Mouse (Mus musculus) heart, embryonic 11.5 days (tissue): ENCODE data around the gene Ankrd22. TPM values are rescaled to one million over a fixed set of nuclear protein-coding genes. Genes with fewer than 3 reads are reported as not detected.

Experiments
- ATAC-seq: fragments of 200-750 bp; cut with Nextera tagmentation; replicated peaks from 2 replicates; pipeline ENCODE4 v1.8.0; 2017; ENCODE audit warnings: moderate library complexity; ENCODE audit not compliant: insufficient number of reproducible peaks, low FRiP score, low TSS enrichment
- H3K27ac ChIP-seq: fragments of 300-500 bp; sonication (generic); 2 replicates; pipeline ENCODE4 v1.5.1; 2014; ENCODE audit warnings: mild to moderate bottlenecking, low read depth, low read length
- H3K27me3 ChIP-seq: fragments of 300-500 bp; sonication (generic); 2 replicates; pipeline ENCODE4 v1.6.1; 2014; ENCODE audit warnings: mild to moderate bottlenecking, low read length, mixed read lengths; ENCODE audit not compliant: control insufficient read depth, insufficient read depth
- H3K36me3 ChIP-seq: fragments of 300-500 bp; sonication (generic); 2 replicates; pipeline ENCODE4 v1.6.1; 2014; ENCODE audit warnings: mild to moderate bottlenecking, low read length, moderate library complexity, mixed read lengths; ENCODE audit not compliant: control insufficient read depth, insufficient read depth
- H3K4me1 ChIP-seq: fragments of 300-500 bp; sonication (generic); 2 replicates; pipeline ENCODE4 v1.6.1; 2014; ENCODE audit warnings: low read length; ENCODE audit not compliant: control insufficient read depth, insufficient read depth
- H3K4me2 ChIP-seq: fragments of 300-500 bp; sonication (generic); 2 replicates; pipeline ENCODE4 v1.6.1; 2014; ENCODE audit warnings: mild to moderate bottlenecking, moderate library complexity
- H3K4me3 ChIP-seq: fragments of 300-500 bp; sonication (generic); 2 replicates; pipeline ENCODE4 v1.5.1; 2014; ENCODE audit warnings: low read depth, low read length
- H3K9ac ChIP-seq: fragments of 300-500 bp; sonication (generic); 2 replicates; pipeline ENCODE4 v1.6.1; 2014; ENCODE audit warnings: mild to moderate bottlenecking, low read depth, low read length, moderate library complexity
- H3K9me3 ChIP-seq: fragments of 300-500 bp; sonication (generic); replicated peaks from 2 replicates; pipeline ENCODE4 v1.6.1; 2016; ENCODE audit warnings: low read length; ENCODE audit not compliant: control insufficient read depth
- WGBS: fragments of 180-500 bp; shearing (Covaris S2); extraction: QIAGEN DNeasy Blood & Tissue Kit; methylation state at CpG from one replicate; pipeline ENCODE4 v1.1.7; 2014; ENCODE audit not compliant: insufficient replicate concordance; 5-methylcytosine and 5-hydroxymethylcytosine counted together
- polyA plus RNA-seq: library from polyadenylated mRNA; unstranded; fragments of >200 nt; fragmentation: Nextera tagmentation; extraction: Ambion mirVana; gene quantifications from 2 replicates; pipeline ENCODE4 v1.2.1, GENCODE M21; 2014

Ankrd22 gene
- polyA plus RNA-seq: not detected in 2 replicates

DNA sequence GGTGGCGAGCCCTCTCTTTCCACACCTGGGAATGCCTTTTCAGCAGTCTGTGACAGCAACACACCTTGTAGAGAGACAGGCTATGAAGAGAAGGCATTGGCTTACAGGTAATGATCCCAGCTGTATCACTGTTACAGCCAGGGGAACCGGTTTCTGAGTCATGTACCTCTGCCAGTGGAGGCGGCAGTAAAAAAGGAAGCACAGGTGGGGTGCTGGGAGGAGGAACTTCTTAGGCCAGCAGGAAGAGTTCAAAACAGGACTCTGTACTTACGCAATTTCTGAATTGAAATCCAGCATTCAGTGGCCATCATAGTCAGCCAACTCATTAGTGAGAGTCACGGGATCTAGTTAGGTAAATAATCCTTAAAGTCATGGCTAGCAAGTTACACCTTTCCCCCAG, at the start of gene Ankrd22:
Ankrd22 (minus strand) TSS at position 163 of the 400 bp plus-strand sequence.
- ATAC-seq: no peak
- H3K9ac ChIP-seq: no peak within 1 kb of the TSS
- H3K4me2 ChIP-seq: no peak within 1 kb of the TSS
- no peaks in the 10 kb centered on the region for H3K36me3 ChIP-seq
- H3K4me3 ChIP-seq: no peak within 1 kb of the TSS
- H3K4me1 ChIP-seq: no peaks in the 10 kb centered on the region
- 75% methylated on average over 5 of the region's 5 CpGs for WGBS
- H3K27me3 ChIP-seq: no peaks in the 10 kb centered on the region
- H3K27ac ChIP-seq: no peak within 1 kb of the TSS
- no peaks in the 10 kb centered on the region for H3K9me3 ChIP-seq

DNA sequence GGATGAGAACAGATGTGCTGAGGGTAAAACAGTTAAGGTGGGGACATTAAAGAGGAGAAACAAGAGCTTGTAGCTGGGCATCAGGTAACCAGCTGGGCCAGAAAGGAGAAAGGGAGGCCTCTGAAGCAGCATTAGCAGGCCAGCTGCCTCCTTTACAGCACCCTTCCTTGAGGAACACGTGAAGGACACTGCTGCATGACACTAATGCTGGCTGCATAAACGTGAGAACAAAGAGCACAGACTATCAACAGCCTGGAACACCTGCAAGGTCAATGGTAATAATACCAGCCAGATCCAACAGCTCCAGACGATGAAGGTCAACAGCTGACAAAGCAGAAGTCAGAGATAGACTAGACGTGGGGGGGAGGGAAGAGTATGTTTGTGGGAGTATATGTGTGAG, 48.3 kb upstream of the Ankrd22 start:
- no peak overlapping the region for H3K4me2 ChIP-seq
- H3K27me3 ChIP-seq: no peaks in the 10 kb centered on the region
- H3K36me3 ChIP-seq: no peaks in the 10 kb centered on the region
- H3K4me1 ChIP-seq: no peaks in the 10 kb centered on the region
- H3K27ac ChIP-seq: no peak overlapping the region
- H3K9ac ChIP-seq: no peak overlapping the region
- ATAC-seq: no peak
- H3K9me3 ChIP-seq: no peaks in the 10 kb centered on the region
- WGBS: 51% methylated on average over 4 of the region's 4 CpGs
- H3K4me3 ChIP-seq: no peak overlapping the region

DNA sequence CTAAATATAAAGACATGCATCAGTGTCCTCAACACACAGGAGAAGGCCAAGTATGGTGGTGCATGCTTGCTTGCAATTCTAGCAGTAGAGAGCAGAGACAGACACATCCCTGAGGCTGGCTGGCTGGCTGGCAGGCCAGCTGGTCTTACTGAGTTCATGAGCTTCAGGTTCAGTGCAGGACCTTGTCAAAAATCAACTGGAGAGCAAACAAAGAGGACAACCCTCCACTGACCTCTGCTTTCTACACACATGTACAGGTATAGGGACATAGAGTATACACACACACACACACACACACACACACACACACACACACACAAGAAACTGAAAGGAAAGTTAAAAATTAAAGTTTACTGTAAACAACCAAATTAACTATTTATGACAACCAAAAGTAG, 47.4 kb upstream of the Ankrd22 start:
- no peaks in the 10 kb centered on the region for H3K4me1 ChIP-seq
- ATAC-seq: no peak
- H3K27me3 ChIP-seq: no peaks in the 10 kb centered on the region
- no peak overlapping the region for H3K4me3 ChIP-seq
- H3K27ac ChIP-seq: no peak overlapping the region
- no peak overlapping the region for H3K9ac ChIP-seq
- no peaks in the 10 kb centered on the region for H3K36me3 ChIP-seq
- no peak overlapping the region for H3K4me2 ChIP-seq
- no peaks in the 10 kb centered on the region for H3K9me3 ChIP-seq

DNA sequence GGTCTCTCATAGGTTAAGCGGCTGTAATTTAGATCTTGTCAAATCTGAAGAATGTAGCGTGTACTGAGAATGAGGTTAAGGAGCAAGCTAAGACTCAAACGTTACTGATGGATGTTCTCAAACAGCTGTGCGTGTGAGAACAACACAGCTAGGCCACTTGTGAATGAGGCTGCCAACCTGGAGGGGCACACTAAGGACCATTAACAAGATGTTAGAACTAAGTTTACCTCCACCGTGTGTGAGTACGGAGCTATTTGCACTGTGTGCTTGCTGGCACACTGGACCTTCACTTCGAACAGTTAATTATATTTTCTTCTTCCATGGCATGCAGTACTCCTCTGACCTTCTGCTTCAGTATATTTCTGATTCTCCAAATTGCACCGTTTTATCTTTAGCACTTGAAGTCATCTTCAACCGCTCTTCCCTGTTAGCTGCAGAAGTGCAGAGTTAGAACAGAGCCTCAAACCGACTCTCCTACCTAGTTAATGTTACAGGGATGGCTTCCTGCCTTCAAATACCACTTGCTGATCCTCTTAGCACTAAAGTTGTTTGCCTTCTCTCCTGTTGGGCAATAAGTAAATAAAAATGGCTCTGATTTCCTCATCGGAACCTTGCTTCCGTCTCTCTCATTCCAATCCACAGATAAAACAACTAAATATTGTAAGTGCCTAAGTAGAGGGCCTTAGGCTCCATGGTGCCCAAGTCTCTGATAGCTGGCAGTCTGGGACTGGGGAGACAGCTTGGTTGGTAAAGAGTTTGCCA, 46.8 kb upstream of the Ankrd22 start:
- H3K4me3 ChIP-seq: no peak overlapping the region
- no peaks in the 10 kb centered on the region for H3K36me3 ChIP-seq
- H3K27ac ChIP-seq: no peak overlapping the region
- ATAC-seq: no peak
- H3K4me2 ChIP-seq: no peak overlapping the region
- no peak overlapping the region for H3K9ac ChIP-seq
- H3K4me1 ChIP-seq: no peaks in the 10 kb centered on the region
- H3K27me3 ChIP-seq: no peaks in the 10 kb centered on the region
- WGBS: 78% methylated on average over 12 of the region's 12 CpGs
- no peaks in the 10 kb centered on the region for H3K9me3 ChIP-seq

DNA sequence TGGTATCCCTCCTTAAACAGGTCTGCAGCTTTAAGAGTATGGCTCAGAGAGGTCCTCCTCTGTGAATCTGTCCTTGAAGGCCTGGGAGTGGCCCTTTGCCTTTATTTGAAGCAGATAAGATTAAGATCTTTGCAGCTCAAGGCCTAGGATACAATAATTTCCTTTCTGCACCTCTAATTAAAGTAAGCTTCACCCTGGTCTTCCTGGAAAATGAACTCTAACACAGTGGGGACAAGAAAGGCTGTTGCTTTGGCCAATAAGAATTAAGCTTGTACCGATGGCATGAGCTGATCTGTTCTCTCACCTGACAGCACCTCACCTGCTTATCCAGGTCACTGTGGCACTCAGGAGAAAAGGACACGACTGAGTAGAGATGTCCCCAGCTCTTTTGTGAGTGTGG, 45.0 kb upstream of the Ankrd22 start:
- H3K9ac ChIP-seq: no peak overlapping the region
- H3K9me3 ChIP-seq: no peaks in the 10 kb centered on the region
- WGBS: 52% methylated on average over 2 of the region's 2 CpGs
- H3K36me3 ChIP-seq: no peaks in the 10 kb centered on the region
- no peaks in the 10 kb centered on the region for H3K4me1 ChIP-seq
- no peaks in the 10 kb centered on the region for H3K27me3 ChIP-seq
- H3K4me3 ChIP-seq: no peak overlapping the region
- no peak for ATAC-seq
- H3K27ac ChIP-seq: no peak overlapping the region
- H3K4me2 ChIP-seq: no peak overlapping the region

DNA sequence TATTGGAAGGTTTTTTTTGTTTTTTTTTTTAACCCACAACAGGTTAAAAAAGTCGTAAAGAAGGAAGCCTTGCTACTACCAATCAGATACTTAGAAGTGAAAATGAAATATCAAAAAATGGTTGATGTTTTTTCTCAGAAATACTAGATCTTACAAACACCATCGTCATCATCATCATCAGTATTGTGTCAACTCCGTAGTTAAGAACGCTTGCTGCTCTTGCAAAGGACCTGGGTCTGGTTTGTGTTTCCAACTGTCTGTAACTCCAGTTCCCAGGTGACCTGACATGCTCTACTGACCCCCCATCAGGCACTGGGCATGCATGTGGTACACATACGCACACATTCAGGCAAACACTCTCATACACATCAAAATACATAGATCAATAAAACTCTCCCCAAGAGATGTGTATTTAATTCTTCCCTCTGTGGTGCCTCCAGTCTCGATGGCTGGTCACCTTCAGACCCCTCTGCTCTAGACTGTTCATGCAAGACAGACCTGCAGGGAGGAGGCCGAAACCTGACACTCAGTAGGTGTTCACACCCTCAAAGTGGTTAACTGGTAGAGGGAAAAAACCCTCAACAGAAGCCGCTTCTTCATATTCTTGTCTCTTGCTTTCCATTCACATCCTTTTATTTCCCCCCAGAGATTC, 44.2 kb upstream of the Ankrd22 start:
- Histone ChIP-seq H3K4me3 (no peak overlapping the region), H3K4me1 (no peaks in the 10 kb centered on the region), H3K9ac (no peak overlapping the region), H3K27ac (no peak overlapping the region), H3K27me3 (no peaks in the 10 kb centered on the region), H3K4me2 (no peak overlapping the region), H3K9me3 (no peaks in the 10 kb centered on the region), H3K36me3 (no peaks in the 10 kb centered on the region)
- ATAC-seq: no peak
- WGBS: 78% methylated on average over 8 of the region's 8 CpGs

DNA sequence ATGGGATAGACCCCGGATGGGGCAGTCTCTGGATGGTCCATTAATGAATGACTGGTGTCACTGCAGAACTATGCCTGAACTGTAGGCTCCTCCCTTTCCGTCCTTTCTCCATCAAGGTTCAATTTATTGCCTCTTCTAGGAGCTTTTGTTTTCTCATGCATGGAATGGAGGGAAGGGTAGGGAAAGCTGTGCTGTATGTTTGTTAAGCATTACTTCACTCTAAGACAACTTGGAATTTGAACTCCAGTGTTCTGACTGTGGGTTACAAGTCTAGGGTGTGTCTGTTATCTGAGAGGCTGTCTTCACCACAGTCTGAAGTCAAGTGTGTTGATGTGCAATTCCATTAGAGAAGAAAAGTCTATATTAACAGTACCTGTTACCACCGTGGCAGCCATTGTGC, 43.2 kb upstream of the Ankrd22 start:
- Histone ChIP-seq H3K27ac (no peak overlapping the region), H3K4me3 (no peak overlapping the region), H3K4me1 (no peaks in the 10 kb centered on the region), H3K9ac (no peak overlapping the region), H3K27me3 (no peaks in the 10 kb centered on the region), H3K4me2 (no peak overlapping the region), H3K9me3 (no peaks in the 10 kb centered on the region), H3K36me3 (no peaks in the 10 kb centered on the region)
- ATAC-seq: no peak
- 59% methylated on average over 3 of the region's 3 CpGs for WGBS

DNA sequence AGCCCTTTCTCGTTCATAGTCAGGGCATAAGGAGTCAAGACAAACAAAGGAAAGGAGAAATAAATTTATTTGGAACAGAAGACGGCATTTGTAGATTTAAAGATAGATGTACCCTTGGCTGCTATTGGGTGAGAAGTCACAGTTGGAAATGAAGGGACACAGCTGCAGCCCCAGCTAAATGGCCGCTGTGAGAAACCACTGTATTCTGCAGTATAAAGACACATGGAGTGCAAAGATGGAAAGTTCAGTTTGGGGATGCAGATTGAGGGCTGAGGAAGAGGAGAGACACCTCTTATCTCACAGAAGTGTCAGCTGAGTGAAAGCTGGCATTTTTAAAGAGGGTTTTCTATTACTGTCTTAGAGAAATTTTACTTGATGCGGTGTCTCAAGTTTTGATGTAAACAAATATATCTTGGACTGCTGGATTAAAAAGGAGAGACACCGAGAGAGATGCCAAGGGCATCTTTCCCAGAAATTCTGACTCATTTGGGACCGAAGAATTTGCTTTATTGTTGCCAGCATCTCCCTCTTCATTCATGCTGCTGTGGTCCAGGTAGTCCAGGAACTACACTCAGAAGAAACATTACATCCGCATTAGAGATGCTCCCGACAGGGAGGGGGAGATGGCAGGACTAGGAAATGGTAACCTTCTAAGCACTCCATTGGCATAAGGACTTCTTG, 41.0 kb upstream of the Ankrd22 start:
- Histone ChIP-seq H3K4me1 (no peaks in the 10 kb centered on the region), H3K27me3 (no peaks in the 10 kb centered on the region), H3K4me3 (no peak overlapping the region), H3K9me3 (no peaks in the 10 kb centered on the region), H3K36me3 (no peaks in the 10 kb centered on the region), H3K27ac (no peak overlapping the region), H3K4me2 (no peak overlapping the region), H3K9ac (no peak overlapping the region)
- WGBS: 78% methylated on average over 8 of the region's 8 CpGs
- ATAC-seq: no peak
